Mouse (Mus musculus): ENCODE results near the gene Zfp365. TPM values are rescaled to one million over a fixed set of nuclear protein-coding genes. Genes with fewer than 3 reads are reported as not detected.

Zfp365 gene
- polyA plus RNA-seq, 1 experiment from 2014 or later, result 1.1 TPM

GRCm38 (mm10) chr10:67841596-67841995, 70.9 kb downstream of the Zfp365 start:
- Histone ChIP-seq H3K9ac (ENCODE audit: low read depth, low read length) (no peak overlapping the region), H3K27ac (ENCODE audit: low read depth, low read length) (no peak overlapping the region), H3K27me3 (ENCODE audit: control insufficient read depth, insufficient read depth, low read length) (no peaks in the 10 kb centered on the region), H3K4me1 (ENCODE audit: control insufficient read depth, insufficient read depth, low read length) (no peaks in the 10 kb centered on the region), H3K36me3 (ENCODE audit: control insufficient read depth, insufficient read depth, low read length) (no peaks in the 10 kb centered on the region), H3K4me2 (replicated peaks; ENCODE audit: low read depth, low read length) (no peak overlapping the region), H3K9me3 (ENCODE audit: control insufficient read depth, low read length) (no peaks in the 10 kb centered on the region), H3K4me3 (ENCODE audit: low read length) (no peak overlapping the region)
- WGBS, result 74% methylated on average over 10 of the region's 10 CpGs
- ATAC-seq (ENCODE audit: low FRiP score, low TSS enrichment), result no peak

- WGBS, result 91% methylated on average over 4 of the region's 4 CpGs
- H3K9ac ChIP-seq (ENCODE audit: low read depth, low read length), result no peak overlapping the region
- H3K9me3 ChIP-seq (ENCODE audit: control insufficient read depth, low read length), result no peaks in the 10 kb centered on the region
- no peak overlapping the region for H3K4me2 ChIP-seq (replicated peaks; ENCODE audit: low read depth, low read length)
- H3K4me3 ChIP-seq (ENCODE audit: low read length), result no peak overlapping the region
- H3K36me3 ChIP-seq (ENCODE audit: control insufficient read depth, insufficient read depth, low read length), result no peaks in the 10 kb centered on the region
- ATAC-seq (ENCODE audit: low FRiP score, low TSS enrichment), result no peak
- no peaks in the 10 kb centered on the region for H3K27me3 ChIP-seq (ENCODE audit: control insufficient read depth, insufficient read depth, low read length)
- no peak overlapping the region for H3K27ac ChIP-seq (ENCODE audit: low read depth, low read length)
- H3K4me1 ChIP-seq (ENCODE audit: control insufficient read depth, insufficient read depth, low read length), result no peaks in the 10 kb centered on the region
Observed at GRCm38 (mm10) chr10:67840735-67841134, 71.7 kb downstream of the Zfp365 start.

DNA sequence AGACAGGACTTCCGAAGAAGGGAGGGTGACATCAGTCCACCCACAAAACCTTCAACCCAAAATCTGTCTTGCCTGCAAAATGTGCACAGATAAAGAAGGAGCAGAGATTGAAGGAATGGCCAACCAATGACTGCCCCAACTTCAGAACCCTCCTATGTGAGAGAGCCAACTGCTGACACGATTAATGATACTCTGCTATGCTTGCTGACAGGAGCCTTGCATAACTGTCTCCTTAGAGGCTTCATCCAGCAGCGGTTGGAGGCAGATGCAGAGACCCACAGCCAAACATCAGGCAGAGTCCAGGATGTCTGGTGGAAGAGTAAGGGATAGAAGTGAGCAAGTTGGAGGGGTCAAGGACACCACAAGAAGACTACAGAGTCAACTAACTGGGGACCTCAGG, 73.3 kb downstream of the Zfp365 start:
- Histone ChIP-seq H3K9me3 (ENCODE audit: control insufficient read depth, low read length) (no peaks in the 10 kb centered on the region), H3K4me1 (ENCODE audit: control insufficient read depth, insufficient read depth, low read length) (no peaks in the 10 kb centered on the region), H3K9ac (ENCODE audit: low read depth, low read length) (no peak overlapping the region), H3K4me2 (replicated peaks; ENCODE audit: low read depth, low read length) (no peak overlapping the region), H3K27me3 (ENCODE audit: control insufficient read depth, insufficient read depth, low read length) (no peaks in the 10 kb centered on the region), H3K27ac (ENCODE audit: low read depth, low read length) (no peak overlapping the region), H3K36me3 (ENCODE audit: control insufficient read depth, insufficient read depth, low read length) (no peaks in the 10 kb centered on the region), H3K4me3 (ENCODE audit: low read length) (no peak overlapping the region)
- 78% methylated on average over 3 of the region's 3 CpGs for WGBS
- no peak for ATAC-seq (ENCODE audit: low FRiP score, low TSS enrichment)

DNA sequence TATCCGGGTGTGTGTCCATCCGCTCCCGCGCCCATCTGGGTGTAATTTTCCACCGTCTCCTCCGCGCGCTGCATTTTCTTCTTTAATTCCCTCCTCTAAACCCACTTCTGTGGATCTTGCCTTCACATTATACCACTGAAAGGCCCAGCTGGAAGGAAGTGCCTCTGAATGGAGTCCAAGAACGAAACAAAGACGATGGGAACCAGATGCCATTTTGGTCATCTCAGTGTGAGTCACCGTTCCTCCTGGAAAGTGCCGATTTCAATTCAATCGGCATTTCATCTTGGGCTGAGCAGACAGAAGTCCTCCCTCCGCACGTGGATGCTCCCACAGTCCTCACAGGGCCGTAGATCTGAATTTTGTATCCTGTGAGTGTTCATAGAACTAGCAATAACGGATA, 76.0 kb downstream of the Zfp365 start:
- ATAC-seq (ENCODE audit: low FRiP score, low TSS enrichment), result no peak
- H3K4me1 ChIP-seq (ENCODE audit: control insufficient read depth, insufficient read depth, low read length), result no peaks in the 10 kb centered on the region
- no peaks in the 10 kb centered on the region for H3K36me3 ChIP-seq (ENCODE audit: control insufficient read depth, insufficient read depth, low read length)
- no peak overlapping the region for H3K4me3 ChIP-seq (ENCODE audit: low read length)
- no peak overlapping the region for H3K9ac ChIP-seq (ENCODE audit: low read depth, low read length)
- WGBS, result 87% methylated on average over 17 of the region's 17 CpGs
- H3K4me2 ChIP-seq (replicated peaks; ENCODE audit: low read depth, low read length), result no peak overlapping the region
- no peaks in the 10 kb centered on the region for H3K9me3 ChIP-seq (ENCODE audit: control insufficient read depth, low read length)
- no peaks in the 10 kb centered on the region for H3K27me3 ChIP-seq (ENCODE audit: control insufficient read depth, insufficient read depth, low read length)
- H3K27ac ChIP-seq (ENCODE audit: low read depth, low read length), result no peak overlapping the region

Other genes with a start within 250 kb of the Zfp365 start
- gene Rtkn2, start 66.9 kb upstream of the Zfp365 start, polyA plus RNA-seq (2014; fragmentation: Nextera tagmentation; extraction: Ambion mirVana), result 7.4 and 11.5 TPM in 2 replicates

Measured in kidney, embryonic 14.5 days (tissue).